Mouse (Mus musculus): ENCODE data around the gene Snta1.

The Snta1 gene

DNA sequence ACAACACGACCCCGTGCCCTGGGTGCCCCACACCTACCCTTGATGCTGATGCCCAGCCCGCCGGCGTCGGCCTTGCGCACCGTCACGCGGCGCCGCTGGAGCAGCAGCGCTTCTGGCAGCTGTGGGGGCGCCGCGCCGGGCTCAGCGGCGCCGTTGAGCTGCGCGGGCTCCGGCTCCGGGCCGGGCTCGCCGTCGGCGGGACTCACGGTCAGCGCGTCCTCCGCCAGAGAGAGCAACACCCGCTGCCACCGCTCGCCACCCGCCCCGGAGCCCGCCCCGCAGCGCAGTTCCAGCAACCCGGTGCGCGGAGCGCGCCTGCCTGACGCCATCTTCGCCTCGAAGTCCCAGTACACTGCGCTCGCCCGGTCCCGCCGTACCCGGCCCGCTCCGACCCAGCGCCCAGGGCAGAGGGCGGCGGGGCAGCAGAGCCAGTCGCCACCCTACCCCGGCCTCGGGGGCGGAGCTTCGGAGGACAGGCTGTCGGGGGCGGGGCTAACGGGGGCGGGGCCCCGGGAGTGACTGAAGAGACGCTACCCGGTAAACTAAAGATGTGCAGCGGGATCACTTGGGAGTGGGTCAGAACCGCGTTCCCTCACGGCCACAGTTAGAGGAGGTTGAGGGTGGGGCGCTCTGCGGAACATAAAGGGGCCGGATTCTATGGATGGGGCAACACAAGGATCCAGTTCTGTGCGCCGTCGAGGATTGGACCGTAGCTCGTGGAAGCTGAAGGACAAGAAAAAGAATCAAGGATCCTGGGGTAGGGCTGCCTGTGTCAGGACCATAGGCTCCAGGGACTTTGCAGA lies at the start of gene Snta1:
Snta1 (minus strand) TSS at position 457 of the 803 bp plus-strand sequence.
- in situ Hi-C loops (cut with MboI, MseI) = no loop called here

DNA sequence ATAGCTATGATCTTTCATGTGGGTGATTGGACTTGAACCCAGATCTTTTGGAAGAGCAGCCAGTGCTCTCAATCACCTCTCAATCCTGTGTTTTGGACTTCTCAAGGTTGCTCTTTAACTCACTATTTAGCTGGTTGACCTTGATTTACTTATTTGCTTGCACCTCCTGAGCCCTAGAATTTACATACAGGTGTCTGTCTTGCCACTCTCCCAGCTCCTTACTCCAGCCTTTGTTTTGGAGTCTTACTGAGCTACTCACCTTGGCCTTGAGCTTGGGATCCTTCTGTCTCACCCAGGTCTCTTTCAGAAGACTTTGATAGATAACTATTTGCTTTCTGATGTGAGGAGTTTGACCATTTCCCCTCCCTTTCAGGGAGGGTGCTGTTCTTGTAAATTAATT lies 48.7 kb upstream of the Snta1 start:
- in situ Hi-C loops (cut with MboI, MseI) = no loop called here

DNA sequence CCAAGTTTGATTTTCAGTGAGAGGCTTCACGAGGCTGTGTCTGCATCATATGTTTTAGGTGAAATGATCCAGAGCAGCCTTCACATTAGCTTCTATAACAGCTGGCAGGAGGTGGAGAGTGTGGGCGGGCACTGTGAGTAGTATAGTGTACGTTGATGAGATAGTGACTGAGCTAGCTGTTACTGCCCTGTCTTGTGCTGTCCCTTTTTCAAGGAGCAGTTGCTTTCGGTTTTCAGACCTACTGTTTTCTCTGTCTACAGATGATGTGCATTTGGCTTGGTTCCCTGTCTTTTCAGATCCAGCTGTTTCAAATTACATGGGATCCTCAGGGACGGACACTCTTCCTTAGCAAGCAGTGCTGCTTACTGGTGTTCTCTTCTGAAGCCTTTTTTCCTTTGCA lies 47.9 kb upstream of the Snta1 start:
- in situ Hi-C loops (cut with MboI, MseI) = no loop called here

DNA sequence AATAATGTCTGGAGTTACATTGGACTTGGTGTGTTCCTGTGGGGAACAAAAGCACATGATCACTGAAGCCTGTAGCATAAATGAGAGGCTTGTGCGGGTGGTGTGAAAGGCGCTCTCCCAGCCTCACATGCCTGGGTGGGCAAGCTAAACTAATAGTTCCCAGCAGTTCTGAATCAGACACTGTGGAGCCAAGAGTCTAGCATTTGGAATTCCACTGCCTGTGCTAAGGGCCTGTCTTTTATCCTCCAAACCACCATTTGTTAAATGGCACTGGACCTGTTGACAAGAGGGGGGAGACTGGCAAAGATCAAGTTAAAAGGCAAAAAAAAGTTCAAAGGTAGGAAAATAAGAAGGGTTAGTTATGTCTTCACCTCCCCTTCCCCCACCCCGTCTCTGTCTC lies 46.7 kb upstream of the Snta1 start:
- in situ Hi-C loops (cut with MboI, MseI) = no loop called here

DNA sequence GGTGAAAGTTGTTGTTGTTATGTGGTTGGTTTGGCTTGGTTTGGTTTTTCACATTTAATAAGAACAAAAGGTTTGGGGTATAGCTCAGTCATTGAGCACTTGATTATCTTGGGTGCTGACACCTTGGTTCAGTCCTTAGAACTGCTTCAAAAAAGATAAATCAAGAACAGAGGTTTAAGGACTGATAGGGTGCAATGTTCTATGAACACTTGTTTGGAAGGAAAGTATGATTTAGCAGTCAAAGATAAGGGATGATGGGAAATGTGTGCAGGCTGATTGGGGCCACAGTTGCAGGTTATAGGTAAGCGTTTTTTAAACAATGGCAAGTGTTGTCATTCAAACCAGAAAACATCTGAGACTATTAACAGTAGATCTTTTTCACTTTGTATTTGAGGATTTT lies 46.2 kb upstream of the Snta1 start:
- in situ Hi-C loops (cut with MboI, MseI) = no loop called here

DNA sequence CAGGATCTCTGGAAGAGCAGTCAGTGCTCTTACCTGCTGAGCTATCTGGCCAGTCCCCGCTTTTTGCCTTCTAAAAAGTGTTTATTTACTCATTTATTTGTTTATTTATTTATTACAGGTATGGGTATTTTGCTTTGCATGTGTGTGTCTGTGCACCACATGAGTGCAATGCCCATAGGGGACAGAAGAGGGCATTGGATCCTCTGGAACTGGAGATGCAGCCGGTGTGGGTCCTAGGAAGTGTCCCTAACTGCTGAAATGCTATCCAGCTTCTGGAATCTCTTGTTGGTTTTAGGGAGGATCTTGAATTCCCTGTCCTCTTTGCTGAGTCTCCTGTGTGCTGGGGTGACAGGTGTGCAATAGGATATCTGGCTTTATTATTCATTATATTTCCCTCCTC lies 45.1 kb upstream of the Snta1 start:
- in situ Hi-C loops (cut with MboI, MseI) = no loop called here

DNA sequence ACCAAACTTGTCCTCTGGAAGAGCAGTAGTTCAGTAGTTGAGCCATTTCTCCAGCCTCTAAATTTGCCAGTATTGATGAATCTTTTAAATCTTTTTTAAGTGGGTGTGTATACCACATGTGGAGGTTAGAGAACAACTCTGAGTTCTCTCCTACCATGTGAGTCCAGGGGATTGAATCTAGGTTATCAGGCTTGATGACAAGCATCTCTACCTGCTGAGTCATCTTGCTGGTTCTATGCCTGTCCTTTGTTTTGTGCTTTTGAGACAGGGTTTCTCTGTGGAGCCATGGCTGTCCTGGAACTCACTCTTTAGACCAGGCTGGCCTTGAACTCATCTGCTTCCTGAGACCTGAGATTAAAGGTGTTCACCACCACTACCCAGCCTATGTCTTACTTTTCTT lies 40.7 kb upstream of the Snta1 start:
- in situ Hi-C loops (cut with MboI, MseI) = no loop called here

DNA sequence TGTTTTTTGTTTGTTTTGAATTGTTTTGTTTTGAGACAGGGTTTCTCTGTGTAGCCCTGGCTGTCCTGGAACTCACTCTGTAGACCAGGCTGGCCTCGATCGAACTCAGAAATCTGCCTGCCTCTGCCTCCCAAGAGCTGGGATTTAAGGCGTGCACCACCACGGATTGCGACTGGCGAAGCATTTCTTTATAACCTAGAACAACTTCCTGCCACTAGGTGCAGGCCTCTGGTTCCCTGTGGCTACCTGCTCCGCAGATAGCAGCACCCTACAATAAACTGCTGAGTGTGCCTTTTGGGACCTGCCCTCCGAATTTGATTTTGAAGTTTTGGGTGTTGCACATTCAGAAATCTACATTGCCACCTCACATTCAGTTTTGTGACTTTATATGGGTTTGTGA lies 39.9 kb upstream of the Snta1 start:
- in situ Hi-C loops (cut with MboI, MseI) = no loop called here

DNA sequence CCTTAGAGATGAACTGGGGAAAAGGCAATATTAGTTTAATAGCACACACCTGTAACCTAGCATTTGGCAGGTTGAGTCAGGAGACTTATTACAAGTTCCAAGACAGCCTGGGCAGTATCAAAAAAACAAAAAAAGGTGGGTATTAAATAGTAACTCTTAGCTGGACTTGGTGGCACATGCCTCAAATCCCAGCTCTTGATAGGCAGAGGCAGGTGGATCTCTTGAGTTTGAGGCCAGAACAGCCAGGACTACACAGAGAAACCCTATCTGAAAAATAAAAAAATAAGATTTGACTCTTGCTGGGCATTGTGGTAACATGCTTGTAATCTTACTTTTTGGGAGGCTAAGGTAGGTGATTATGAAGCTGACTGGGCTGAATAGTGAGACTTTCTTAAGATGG lies 32.6 kb upstream of the Snta1 start:
- in situ Hi-C loops (cut with MboI, MseI) = no loop called here

DNA sequence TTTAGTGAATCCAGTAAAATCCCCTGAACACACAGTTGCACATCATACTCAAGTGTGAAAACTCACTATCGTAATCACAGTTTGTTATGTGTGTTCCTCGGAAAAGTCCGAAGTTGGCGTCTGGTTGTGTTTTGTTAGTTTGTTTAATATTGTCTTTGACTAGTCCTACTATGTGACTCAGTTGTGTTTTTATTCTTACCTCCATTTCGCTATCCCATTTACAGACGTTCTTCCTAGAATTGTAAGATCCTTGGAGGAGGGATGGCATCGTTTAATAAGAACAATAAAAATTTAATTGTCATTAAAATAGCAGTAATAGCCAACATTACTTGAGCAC lies 29.3 kb upstream of the Snta1 start:
- in situ Hi-C loops (cut with MboI, MseI) = loop anchor here (10.0 kb wide), 1 partner anchor 1858 kb away; no protein-coding TSS in a partner anchor

DNA sequence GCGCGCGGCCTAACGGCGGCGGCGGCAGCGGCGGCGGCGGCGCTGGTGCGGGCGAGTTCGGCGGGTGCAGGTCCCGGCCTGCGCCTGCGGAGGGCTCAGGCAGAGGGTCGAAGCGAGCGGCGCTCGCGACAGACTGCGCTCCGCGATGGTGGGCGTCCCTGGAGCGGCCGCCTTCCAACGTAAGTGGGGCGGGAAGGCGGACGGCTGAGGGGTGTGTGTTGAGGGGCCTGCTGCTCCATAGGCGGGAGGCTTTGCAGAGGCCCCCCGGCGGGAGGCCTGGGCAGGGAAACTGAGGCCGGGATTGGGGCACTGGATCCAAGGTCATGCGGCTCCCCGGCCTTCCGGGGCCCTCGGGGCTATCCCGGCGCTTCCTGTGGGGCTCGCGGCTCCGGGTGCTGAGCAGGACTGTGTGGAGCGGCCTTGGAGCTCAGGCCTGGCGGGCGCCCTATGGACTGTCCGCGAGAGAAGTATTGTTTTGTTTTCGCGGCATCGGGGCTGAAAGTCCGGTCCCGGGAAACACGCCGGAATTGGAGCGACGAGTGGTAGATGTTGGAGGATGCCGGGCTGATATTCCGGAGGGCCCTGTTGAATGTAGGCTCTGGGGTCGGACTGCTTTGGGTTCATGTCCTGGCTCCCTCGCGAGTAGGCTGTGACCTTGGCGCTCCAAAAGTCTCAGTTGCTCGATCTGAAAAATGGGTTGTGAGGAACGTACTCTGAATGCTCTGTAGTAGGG lies 28.7 kb upstream of the Snta1 start, which contains the start of gene Cbfa2t2:
Cbfa2t2 (plus strand) TSS at position 24 of the 733 bp plus-strand sequence.
- in situ Hi-C loops (cut with MboI, MseI) = loop anchor here (10.0 kb wide), 1 partner anchor 1858 kb away; no protein-coding TSS in a partner anchor

DNA sequence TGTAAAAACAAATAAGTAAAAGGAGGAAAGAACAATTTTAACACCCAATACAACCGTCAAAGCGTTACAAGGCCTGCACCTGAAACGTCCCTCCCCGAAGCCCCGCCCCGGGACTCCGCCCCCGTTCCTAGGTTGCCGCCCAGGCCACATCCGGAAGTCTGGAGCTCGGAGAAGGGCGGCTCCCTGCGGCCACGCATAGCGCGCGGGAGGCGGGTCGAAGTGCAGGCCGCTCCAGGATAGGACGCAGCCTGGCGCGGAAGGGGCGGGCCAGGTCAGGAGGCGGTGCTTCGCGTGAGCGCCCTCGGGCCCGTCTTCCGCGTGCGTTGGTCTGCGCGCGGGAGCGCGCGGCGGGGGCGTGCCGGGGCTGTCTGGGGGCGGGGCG lies 28.2 kb upstream of the Snta1 start:
- in situ Hi-C loops (cut with MboI, MseI) = loop anchor here (10.0 kb wide), 1 partner anchor 1859 kb away; no protein-coding TSS in a partner anchor

DNA sequence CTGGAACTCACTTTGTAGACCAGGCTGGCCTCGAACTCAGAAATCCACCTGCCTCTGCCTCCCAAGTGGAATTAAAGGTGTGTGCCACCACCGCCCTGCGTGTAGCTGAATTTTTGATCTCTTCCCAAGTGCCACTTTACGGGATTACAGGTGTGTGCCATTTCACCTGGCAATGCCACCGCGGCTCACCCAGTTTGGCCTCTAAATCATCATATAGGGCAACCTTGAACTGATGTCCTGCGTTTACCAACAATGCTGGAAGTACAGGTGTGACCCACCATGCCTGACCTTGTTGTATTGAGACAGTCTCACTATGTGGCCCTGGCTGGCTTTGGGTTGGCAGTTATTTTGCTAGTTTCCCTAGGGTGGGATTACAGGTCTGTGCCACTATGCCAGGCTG lies 26.8 kb upstream of the Snta1 start:
- in situ Hi-C loops (cut with MboI, MseI) = loop anchor here (10.0 kb wide), 1 partner anchor 1860 kb away; no protein-coding TSS in a partner anchor

DNA sequence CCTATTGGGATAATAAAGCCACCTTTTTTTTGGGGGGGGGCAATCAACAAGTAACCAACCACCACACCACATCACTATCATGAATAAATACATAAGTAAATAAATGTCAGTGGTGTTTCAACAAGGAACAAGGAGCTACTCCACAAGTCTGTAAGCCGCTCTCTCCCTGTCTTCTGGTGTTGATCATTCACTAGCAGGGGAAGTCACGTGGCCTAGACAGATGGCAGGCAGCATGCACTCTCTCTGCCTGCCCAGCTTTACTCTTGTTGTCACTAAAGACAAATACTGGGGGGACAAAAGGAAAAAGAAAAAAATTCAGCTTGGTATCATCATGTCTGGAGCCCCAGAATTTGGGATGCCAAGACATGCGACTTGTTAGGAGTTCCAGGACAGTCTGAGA lies 25.5 kb upstream of the Snta1 start:
- in situ Hi-C loops (cut with MboI, MseI) = loop anchor here (10.0 kb wide), 1 partner anchor 1861 kb away; no protein-coding TSS in a partner anchor

DNA sequence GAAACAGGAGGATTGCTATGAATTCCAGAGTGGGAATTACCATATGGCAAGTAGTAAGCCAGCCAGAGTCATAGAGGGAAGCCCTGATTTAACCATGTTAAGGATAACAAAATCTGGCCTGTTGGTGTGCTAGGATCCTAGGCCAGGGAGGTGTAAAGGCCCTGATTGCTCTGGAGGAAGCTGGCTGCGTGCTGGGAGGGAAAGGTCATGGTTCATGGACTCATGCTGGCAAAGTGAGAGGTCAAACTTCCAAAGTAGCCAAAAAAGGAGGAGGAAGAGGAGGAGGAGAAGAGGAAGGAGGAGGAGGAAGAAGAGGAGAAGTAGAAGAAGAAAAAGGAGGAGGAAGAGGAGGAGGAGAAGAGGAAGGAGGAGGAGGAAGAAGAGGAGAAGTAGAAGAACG lies 24.8 kb upstream of the Snta1 start:
- in situ Hi-C loops (cut with MboI, MseI) = loop anchor here (10.0 kb wide), 1 partner anchor 1862 kb away; no protein-coding TSS in a partner anchor

DNA sequence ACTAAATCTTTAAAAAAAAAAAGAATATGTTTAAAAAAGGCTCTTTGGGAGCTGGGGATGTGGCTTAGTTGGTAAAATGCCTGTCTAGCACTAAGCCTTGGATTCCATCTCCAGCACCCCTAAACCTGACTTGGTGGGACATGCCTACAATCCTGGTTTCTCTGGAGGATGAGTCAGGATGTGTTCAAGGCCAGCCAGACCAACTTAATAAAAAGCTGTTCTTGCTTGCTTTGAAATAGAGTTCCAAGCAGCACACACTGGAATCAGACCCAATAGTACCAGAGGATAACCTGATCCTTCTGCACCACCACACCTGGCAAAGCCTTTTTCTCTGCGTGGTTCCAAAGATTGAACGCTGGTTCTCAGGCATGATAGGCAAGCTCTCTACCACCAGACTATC lies 22.7 kb upstream of the Snta1 start:
- in situ Hi-C loops (cut with MboI, MseI) = loop anchor here (10.0 kb wide), 1 partner anchor 1864 kb away; no protein-coding TSS in a partner anchor

DNA sequence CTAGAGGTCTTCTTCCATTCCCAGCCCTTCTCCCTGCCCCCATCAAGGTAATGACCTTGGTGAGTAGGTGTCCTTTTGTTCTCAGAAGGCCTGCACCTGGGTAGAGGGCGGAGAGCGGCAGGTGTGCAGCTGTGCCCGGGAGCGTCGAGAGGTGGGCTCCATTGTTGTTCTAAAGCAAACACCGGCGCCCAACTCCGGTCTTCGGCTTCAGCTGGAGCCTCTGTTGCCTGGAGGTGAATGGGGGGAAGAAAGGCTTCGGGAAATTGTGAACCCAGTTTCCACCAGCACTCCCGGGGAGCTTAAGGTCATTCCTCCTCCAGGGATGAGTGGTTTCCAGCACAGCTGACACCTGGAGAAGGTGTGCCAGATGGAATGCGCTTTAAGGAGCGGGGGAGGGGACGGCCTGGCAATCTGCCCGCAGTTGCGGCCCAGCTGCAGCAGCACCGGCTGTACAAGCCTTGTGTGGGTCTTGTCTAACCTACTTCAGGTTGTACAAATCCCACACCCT lies 20.0 kb upstream of the Snta1 start:
- in situ Hi-C loops (cut with MboI, MseI) = no loop called here

DNA sequence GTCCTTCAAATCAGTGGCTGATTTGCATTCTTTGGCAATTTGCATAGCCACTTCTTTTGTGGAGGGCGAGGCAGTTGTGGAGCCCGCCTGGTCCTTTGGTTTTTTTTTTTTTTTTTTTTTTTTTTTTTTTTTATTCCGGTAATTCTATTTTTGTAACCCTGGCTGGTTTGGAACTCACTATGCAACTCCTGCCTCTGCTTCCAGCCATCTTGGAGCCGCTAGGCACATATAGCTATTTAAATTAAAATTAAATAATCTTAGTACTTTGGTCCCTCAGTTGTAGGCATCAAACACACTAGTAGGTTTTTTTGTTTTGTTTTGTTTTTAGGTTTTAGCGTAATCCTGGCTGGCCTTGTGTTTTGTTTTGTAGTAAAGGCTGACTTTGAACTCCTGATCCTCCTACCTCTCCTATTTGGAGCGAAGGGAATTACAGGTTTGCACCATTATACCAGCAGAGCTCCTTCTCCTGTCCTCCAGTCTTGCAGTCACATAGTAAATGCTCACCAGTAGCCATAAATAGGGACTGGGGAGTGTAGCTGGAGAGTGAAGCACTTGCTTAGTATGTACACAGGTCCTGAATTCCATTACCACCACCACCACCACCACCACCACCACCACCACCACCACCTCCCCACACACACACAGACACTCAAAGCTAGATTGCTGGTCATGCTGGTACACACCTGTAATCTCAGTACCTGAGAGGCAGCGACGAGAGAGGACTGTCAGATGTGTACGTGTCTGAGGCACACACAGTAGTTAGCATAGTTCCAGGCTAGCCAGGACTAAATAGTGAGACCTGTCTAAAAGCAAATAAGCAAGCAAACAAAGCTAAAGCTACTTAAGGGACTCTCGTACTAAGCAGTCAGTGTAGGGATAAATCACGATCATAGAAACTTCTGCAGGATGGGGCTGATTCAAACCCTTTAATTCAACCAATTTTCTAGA lies 19.3 kb upstream of the Snta1 start:
- in situ Hi-C loops (cut with MboI, MseI) = no loop called here

DNA sequence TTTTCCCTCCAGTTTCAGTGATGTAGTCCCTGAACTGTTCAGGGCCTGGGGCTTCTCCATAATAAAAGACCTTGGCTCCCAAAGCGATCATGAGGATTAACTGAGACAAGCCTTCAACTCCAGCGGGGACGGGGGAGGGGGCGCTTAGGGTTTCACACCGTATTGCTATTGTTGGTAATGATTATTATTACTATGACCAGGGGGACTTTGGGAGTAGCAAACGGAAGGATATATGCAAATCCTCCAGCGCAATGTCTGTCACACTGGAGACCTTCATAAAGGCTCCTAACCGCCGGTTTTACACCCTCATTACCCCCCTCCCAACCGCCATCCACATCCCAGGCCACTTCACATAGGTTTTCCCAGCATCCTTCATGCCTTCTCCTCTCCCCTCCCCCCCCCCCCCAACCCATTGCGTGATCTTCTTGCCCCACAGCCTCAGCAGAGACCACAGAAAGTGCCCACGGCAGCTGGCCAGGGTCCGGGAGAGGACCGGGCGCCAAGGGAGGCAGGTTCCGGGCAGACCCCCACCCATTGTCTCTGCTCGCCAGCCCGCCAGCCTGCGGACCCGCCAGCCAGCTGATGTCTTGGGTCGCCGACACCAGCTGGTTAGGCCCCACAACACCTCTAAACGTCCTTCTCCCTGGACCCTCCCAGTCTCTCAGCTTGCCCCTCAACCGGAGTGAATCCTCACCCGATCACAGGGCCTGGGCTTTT lies 18.4 kb upstream of the Snta1 start:
- in situ Hi-C loops (cut with MboI, MseI) = no loop called here

DNA sequence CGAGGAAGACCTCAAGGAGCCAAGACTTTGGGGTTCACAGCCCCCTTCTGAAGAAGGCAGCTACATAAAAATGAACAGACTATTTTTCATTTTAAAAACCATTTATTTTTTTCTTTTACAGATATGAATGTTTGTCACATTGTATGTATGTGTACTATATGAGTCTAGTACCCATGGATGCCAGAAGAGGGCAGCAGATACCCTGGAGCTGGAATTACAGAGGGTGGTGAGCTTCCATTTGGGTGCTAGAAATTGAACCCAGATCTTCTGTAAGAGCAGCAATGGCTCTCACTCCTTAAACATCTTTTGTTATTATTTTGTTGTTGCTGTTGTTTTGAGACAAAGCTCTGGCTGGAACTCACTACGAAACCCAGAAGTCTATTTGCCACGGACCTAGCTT lies 17.6 kb upstream of the Snta1 start:
- in situ Hi-C loops (cut with MboI, MseI) = no loop called here

DNA sequence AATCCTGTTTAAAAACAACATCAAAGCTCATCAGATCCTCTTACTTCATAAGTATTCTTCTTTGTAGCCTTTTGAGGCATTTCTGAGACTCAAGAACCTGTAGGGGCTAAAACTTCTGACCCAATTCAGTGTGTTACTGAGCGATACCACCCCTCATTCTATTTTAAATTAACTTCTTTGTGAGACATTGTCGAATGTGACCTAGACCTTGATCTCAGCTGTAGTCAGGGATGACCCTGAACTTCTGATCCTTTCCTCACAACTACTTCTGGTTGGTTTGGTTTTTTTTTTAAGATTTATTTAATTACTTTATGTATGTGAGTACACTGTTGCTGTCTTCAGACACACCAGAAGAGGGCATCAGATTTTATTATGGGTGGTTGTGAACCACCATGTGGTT lies 15.6 kb upstream of the Snta1 start:
- in situ Hi-C loops (cut with MboI, MseI) = no loop called here

Data from T-helper 2 cell (primary cell).